In the genomic region with DNA sequence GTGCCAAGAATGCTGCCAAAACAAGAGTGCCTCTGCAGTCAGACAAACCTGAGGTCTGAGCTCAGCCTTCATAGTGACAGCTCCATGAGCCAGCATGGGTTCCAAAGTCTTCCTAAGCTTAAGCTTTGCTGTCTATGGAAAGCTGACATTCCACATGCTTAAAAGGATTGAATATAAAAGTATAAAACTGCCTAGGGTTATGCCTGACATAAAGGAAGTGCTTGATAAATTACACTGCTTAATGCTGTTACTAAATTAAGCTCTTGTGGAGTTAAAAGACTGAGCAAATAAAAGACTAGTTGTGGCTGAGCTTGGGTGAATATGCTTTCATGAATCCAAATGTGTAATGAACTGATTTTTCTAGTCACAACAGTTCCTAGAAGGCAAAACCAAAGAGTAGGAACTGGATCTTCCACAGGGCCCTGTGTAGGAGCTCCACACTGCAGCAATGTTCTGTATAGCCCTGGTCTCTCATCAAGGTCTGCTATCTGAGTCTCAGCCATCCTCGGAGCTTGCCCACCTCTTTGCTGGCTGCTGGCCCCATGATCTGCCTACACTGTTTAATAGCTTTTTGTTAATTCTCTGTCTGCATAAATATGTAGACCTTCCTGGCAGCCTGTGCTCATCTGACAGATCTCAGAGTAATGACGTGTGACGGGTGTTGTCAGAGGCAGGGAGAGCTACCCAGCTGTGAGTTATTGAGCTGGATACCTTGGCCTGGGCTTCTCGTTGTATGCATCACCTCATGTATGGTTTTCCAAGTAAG, we compare ENCODE assay signal across 16 mouse cellular contexts.
DNase-seq lines count a peak whose midpoint lies in the region; ATAC-seq lines count a peak whose summit lies in the region.
"Had no signal": no experiment of that assay in that cellular context is flagged by ENCODE, and none has a peak within 500 bp of the region (broad histone marks: within the 10 kb centered on the region; RNA-seq: fewer than 3 reads in every experiment).

No protein-coding gene starts in this region.

- intact Hi-C loops in gastrocnemius, postnatal 36 days (cut with DNase I): no loop called here

- no peaks in the 10 kb centered on the region for H3K4me1 ChIP-seq in forebrain, embryonic 15.5 days
- H3K4me1 ChIP-seq in forebrain, embryonic 14.5 days (ENCODE audit: control insufficient read depth, insufficient read depth, low read length): no peaks in the 10 kb centered on the region
- H3K4me1 ChIP-seq in hindbrain, embryonic 15.5 days (replicated peaks): no peaks in the 10 kb centered on the region
- H3K4me1 ChIP-seq in hindbrain, embryonic 10.5 days (replicated peaks): no peaks in the 10 kb centered on the region
- H3K4me1 ChIP-seq in midbrain, embryonic 15.5 days: no peaks in the 10 kb centered on the region
- no peaks in the 10 kb centered on the region; the same call in 1 of the 2 replicates for H3K4me1 ChIP-seq in midbrain, embryonic 13.5 days (replicated peaks)
- peaks cover 11% of the 10 kb centered on the region for H3K4me1 ChIP-seq in stomach, embryonic 16.5 days (ENCODE audit: control insufficient read depth, insufficient read depth, low read length)

- no peak overlapping the region for H3K27ac ChIP-seq in forebrain, embryonic 15.5 days (replicated peaks)
- H3K27ac ChIP-seq in forebrain, embryonic 14.5 days (ENCODE audit: low read depth, low read length): no peak overlapping the region
- H3K27ac ChIP-seq in hindbrain, embryonic 15.5 days (replicated peaks): no peak overlapping the region
- H3K27ac ChIP-seq in hindbrain, embryonic 10.5 days: no peak overlapping the region
- H3K27ac ChIP-seq in midbrain, embryonic 15.5 days: no peak overlapping the region
- H3K27ac ChIP-seq in midbrain, embryonic 13.5 days: no peak overlapping the region
- H3K27ac ChIP-seq in stomach, embryonic 16.5 days (ENCODE audit: low read length): peak overlapping the region; percentile 77
- H3K27ac ChIP-seq: gastrocnemius, adult 2 months; limb, embryonic 13.5 days had no signal

- peak; percentile 61 for ATAC-seq in forebrain, embryonic 15.5 days (replicated peaks)
- no peak for ATAC-seq in forebrain, embryonic 14.5 days
- ATAC-seq in hindbrain, embryonic 15.5 days (ENCODE audit: low FRiP score, low read depth): peak; percentile 61; the same call in 1 of the 2 replicates
- peak; percentile 56; the same call in 1 of the 2 replicates for ATAC-seq in midbrain, embryonic 15.5 days (replicated peaks)
- no peak for ATAC-seq in midbrain, embryonic 13.5 days
- peak; percentile 64; the same call in 1 of the 2 replicates for ATAC-seq in stomach, embryonic 16.5 days (ENCODE audit: insufficient read depth, low FRiP score)
- ATAC-seq: liver, postnatal 0 days had no signal

- 59% methylated on average over 4 of the region's 4 CpGs for WGBS in forebrain, embryonic 15.5 days
- 79% methylated on average over 4 of the region's 4 CpGs for WGBS in forebrain, embryonic 14.5 days
- WGBS in hindbrain, embryonic 15.5 days: 52% methylated on average over 4 of the region's 4 CpGs
- 82% methylated on average over 4 of the region's 4 CpGs for WGBS in hindbrain, embryonic 10.5 days
- 60% methylated on average over 4 of the region's 4 CpGs for WGBS in midbrain, embryonic 15.5 days
- WGBS in midbrain, embryonic 13.5 days: 72% methylated on average over 4 of the region's 4 CpGs
- WGBS in stomach, embryonic 16.5 days: 55% methylated on average over 4 of the region's 4 CpGs

- no peaks in the 10 kb centered on the region for H3K36me3 ChIP-seq in forebrain, embryonic 15.5 days
- no peaks in the 10 kb centered on the region for H3K36me3 ChIP-seq in forebrain, embryonic 14.5 days (ENCODE audit: control insufficient read depth, insufficient read depth, low read length)
- no peaks in the 10 kb centered on the region for H3K36me3 ChIP-seq in hindbrain, embryonic 15.5 days
- H3K36me3 ChIP-seq in hindbrain, embryonic 10.5 days: no peaks in the 10 kb centered on the region
- no peaks in the 10 kb centered on the region for H3K36me3 ChIP-seq in midbrain, embryonic 15.5 days (replicated peaks)
- no peaks in the 10 kb centered on the region for H3K36me3 ChIP-seq in midbrain, embryonic 13.5 days
- H3K36me3 ChIP-seq in stomach, embryonic 16.5 days (ENCODE audit: control insufficient read depth, insufficient read depth, low read length): no peaks in the 10 kb centered on the region
- H3K36me3 ChIP-seq: limb, embryonic 13.5 days had no signal

- H3K4me2 ChIP-seq in forebrain, embryonic 15.5 days (replicated peaks): no peak overlapping the region
- H3K4me2 ChIP-seq in forebrain, embryonic 14.5 days (ENCODE audit: low read length): no peak overlapping the region
- H3K4me2 ChIP-seq in hindbrain, embryonic 15.5 days: no peak overlapping the region
- no peak overlapping the region for H3K4me2 ChIP-seq in midbrain, embryonic 15.5 days
- H3K4me2 ChIP-seq in midbrain, embryonic 13.5 days (replicated peaks): no peak overlapping the region
- H3K4me2 ChIP-seq in stomach, embryonic 16.5 days (ENCODE audit: low read depth, low read length): no peak overlapping the region
- H3K4me2 ChIP-seq: limb, embryonic 13.5 days had no signal

- H3K4me3 ChIP-seq in forebrain, embryonic 15.5 days: no peak overlapping the region
- no peak overlapping the region for H3K4me3 ChIP-seq in forebrain, embryonic 14.5 days (ENCODE audit: low read depth, low read length)
- no peak overlapping the region for H3K4me3 ChIP-seq in hindbrain, embryonic 15.5 days
- H3K4me3 ChIP-seq in hindbrain, embryonic 10.5 days: no peak overlapping the region
- H3K4me3 ChIP-seq in midbrain, embryonic 15.5 days: no peak overlapping the region
- H3K4me3 ChIP-seq in midbrain, embryonic 13.5 days (replicated peaks): no peak overlapping the region
- H3K4me3 ChIP-seq in stomach, embryonic 16.5 days (replicated peaks; ENCODE audit: low read length): no peak overlapping the region
- H3K4me3 ChIP-seq: erythroblast, embryonic 14.5 days; gastrocnemius, adult 2 months; limb, embryonic 13.5 days had no signal

- no peak overlapping the region for H3K9ac ChIP-seq in forebrain, embryonic 15.5 days (replicated peaks)
- no peak overlapping the region for H3K9ac ChIP-seq in forebrain, embryonic 14.5 days (ENCODE audit: low read length)
- H3K9ac ChIP-seq in hindbrain, embryonic 15.5 days: no peak overlapping the region
- H3K9ac ChIP-seq in midbrain, embryonic 15.5 days: no peak overlapping the region
- H3K9ac ChIP-seq in midbrain, embryonic 13.5 days (replicated peaks): no peak overlapping the region
- H3K9ac ChIP-seq in stomach, embryonic 16.5 days (ENCODE audit: low read length): no peak overlapping the region
- H3K9ac ChIP-seq: limb, embryonic 13.5 days; liver, postnatal 0 days had no signal

- no peaks in the 10 kb centered on the region for H3K9me3 ChIP-seq in forebrain, embryonic 15.5 days
- H3K9me3 ChIP-seq in forebrain, embryonic 14.5 days (replicated peaks; ENCODE audit: control insufficient read depth, low read length): no peaks in the 10 kb centered on the region
- H3K9me3 ChIP-seq in hindbrain, embryonic 15.5 days: no peaks in the 10 kb centered on the region
- no peaks in the 10 kb centered on the region for H3K9me3 ChIP-seq in hindbrain, embryonic 10.5 days
- H3K9me3 ChIP-seq in midbrain, embryonic 15.5 days: no peaks in the 10 kb centered on the region
- no peaks in the 10 kb centered on the region for H3K9me3 ChIP-seq in midbrain, embryonic 13.5 days
- no peaks in the 10 kb centered on the region for H3K9me3 ChIP-seq in stomach, embryonic 16.5 days (replicated peaks; ENCODE audit: control insufficient read depth, low read length)
- H3K9me3 ChIP-seq: limb, embryonic 13.5 days had no signal

- no peaks in the 10 kb centered on the region for H3K27me3 ChIP-seq in forebrain, embryonic 15.5 days
- H3K27me3 ChIP-seq in forebrain, embryonic 14.5 days (replicated peaks; ENCODE audit: control insufficient read depth, insufficient read depth, low read length): no peaks in the 10 kb centered on the region
- H3K27me3 ChIP-seq in hindbrain, embryonic 15.5 days: no peaks in the 10 kb centered on the region
- H3K27me3 ChIP-seq in hindbrain, embryonic 10.5 days (ENCODE audit: insufficient read depth, poor library complexity, severe bottlenecking): no peaks in the 10 kb centered on the region
- no peaks in the 10 kb centered on the region for H3K27me3 ChIP-seq in midbrain, embryonic 15.5 days (replicated peaks)
- no peaks in the 10 kb centered on the region for H3K27me3 ChIP-seq in midbrain, embryonic 13.5 days
- H3K27me3 ChIP-seq in stomach, embryonic 16.5 days (ENCODE audit: control insufficient read depth, insufficient read depth, low read length): no peaks in the 10 kb centered on the region
- H3K27me3 ChIP-seq: limb, embryonic 13.5 days had no signal

- no peak for DNase-seq in forebrain, embryonic 14.5 days (ENCODE audit: low spot score)
- DNase-seq in hindbrain, embryonic 10.5 days (ENCODE audit: low spot score): no peak
- no peak for DNase-seq in gastrocnemius, postnatal 36 days
- DNase-seq: cerebellum, adult 18-20 months; gastrocnemius, adult 2 months; heart, postnatal 14 days; kidney, postnatal 14 days; liver, postnatal 0 days; right cerebral cortex, adult 18-20 months had no signal

Comparison
In these comparisons a context has a peak if more than half of its experiments do, and no peak if none do; other contexts are left out.
1. ATAC-seq: peak in forebrain, embryonic 15.5 days (single experiment), hindbrain, embryonic 15.5 days (single experiment), midbrain, embryonic 15.5 days (single experiment) and stomach, embryonic 16.5 days (single experiment); none in forebrain, embryonic 14.5 days (single experiment) and midbrain, embryonic 13.5 days (single experiment).